Comparison of ENCODE assay signal across 8 mouse cellular contexts in the genomic region with DNA sequence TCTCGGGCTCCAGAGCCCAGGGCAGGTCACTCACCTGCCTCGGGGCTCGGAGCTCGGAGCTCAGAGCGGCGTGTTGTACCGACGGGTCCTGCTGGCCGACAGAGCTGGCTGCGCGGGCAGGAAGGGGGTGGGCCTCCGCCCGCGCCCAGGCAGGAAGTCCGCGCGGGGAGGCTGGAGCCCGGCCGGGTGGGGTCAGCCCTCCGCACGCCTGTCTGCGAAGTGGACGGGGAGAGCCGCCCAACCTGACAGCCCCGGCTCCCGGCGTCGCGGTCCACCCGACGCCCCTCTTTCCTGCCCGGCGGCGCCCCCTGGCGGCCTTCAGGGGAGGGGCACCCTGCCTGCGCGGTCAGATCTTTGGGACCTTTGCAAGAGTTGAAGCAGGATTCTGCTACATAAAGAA. TPM values are rescaled to one million over a fixed set of nuclear protein-coding genes. Genes with fewer than 3 reads are reported as not detected.
DNase-seq lines count a peak whose midpoint lies in the region; ATAC-seq and TF ChIP-seq lines count a peak whose summit lies in the region.

No protein-coding gene starts in this region.

- H3K4me2 ChIP-seq in intestine, postnatal 0 days (replicated peaks; ENCODE audit: low read depth): peak overlapping the region; percentile 74
- H3K4me2 ChIP-seq in liver, embryonic 12.5 days: peak overlapping the region; percentile 58
- H3K4me2 ChIP-seq in myocyte (ENCODE audit: low read depth): peak overlapping the region; percentile 61
- peak overlapping the region; percentile 75 for H3K4me2 ChIP-seq in stomach, embryonic 15.5 days

- H3K4me3 ChIP-seq in cortical plate, adult 2 months (ENCODE audit: insufficient read depth, low read length): peak overlapping the region; percentile 25
- peak overlapping the region; percentile 50 for H3K4me3 ChIP-seq in intestine, postnatal 0 days (ENCODE audit: low read depth, low read length)
- H3K4me3 ChIP-seq in liver, embryonic 12.5 days: peak overlapping the region; percentile 51
- H3K4me3 ChIP-seq in myocyte: no peak overlapping the region
- H3K4me3 ChIP-seq in stomach, embryonic 15.5 days (replicated peaks): peak overlapping the region; percentile 58

- no peaks in the 10 kb centered on the region for H3K79me2 ChIP-seq in myocyte (ENCODE audit: control insufficient read depth, insufficient read depth)

- peak; percentile 70 for ATAC-seq in intestine, postnatal 0 days
- ATAC-seq in liver, embryonic 12.5 days: peak; percentile 52
- peak; percentile 74 for ATAC-seq in stomach, embryonic 15.5 days (ENCODE audit: insufficient read depth, low FRiP score, low read depth)

- TF ChIP-seq CTCF in cortical plate, adult 2 months (IDR thresholded peaks at IDR 0.05; ENCODE audit: extremely low read depth, insufficient read depth, low read length): peak; percentile 20; the same call in 1 of the 2 replicates
- peak; percentile 95 for TF ChIP-seq CTCF in intestine, postnatal 0 days (IDR thresholded peaks at IDR 0.05; ENCODE audit: low read depth)

- H3ac ChIP-seq in myocyte (ENCODE audit: control insufficient read depth, insufficient read length): no peak overlapping the region

- no peak for TF ChIP-seq POLR2A in cortical plate, adult 2 months (IDR thresholded peaks at IDR 0.05; ENCODE audit: extremely low read depth, insufficient read depth, low read length)
- TF ChIP-seq POLR2A in myocyte (IDR thresholded peaks at IDR 0.05; ENCODE audit: insufficient read length, low read depth): no peak

- no peaks in the 10 kb centered on the region for H3K27me3 ChIP-seq in intestine, postnatal 0 days (replicated peaks; ENCODE audit: control insufficient read depth, insufficient read depth, low read length)
- H3K27me3 ChIP-seq in liver, embryonic 12.5 days (replicated peaks): peaks cover 46% of the 10 kb centered on the region
- peaks cover 31% of the 10 kb centered on the region for H3K27me3 ChIP-seq in myocyte (ENCODE audit: control insufficient read depth, insufficient read depth, insufficient read length)
- H3K27me3 ChIP-seq in stomach, embryonic 15.5 days (replicated peaks): no peaks in the 10 kb centered on the region

- H3K9ac ChIP-seq in intestine, postnatal 0 days (ENCODE audit: low read depth, low read length): peak overlapping the region; percentile 57
- H3K9ac ChIP-seq in liver, embryonic 12.5 days: peak overlapping the region; percentile 64
- H3K9ac ChIP-seq in stomach, embryonic 15.5 days: peak overlapping the region; percentile 41; the same call in 1 of the 2 replicates

- peak; percentile 65 to 72 for DNase-seq in cerebellum, postnatal 4 days (ENCODE audit: low spot score in 2 of 2)
- DNase-seq in cerebellum, adult 9-11 months: no peak
- peak; percentile 99 for DNase-seq in heart, adult 11 months

- no peaks in the 10 kb centered on the region for H3K9me3 ChIP-seq in intestine, postnatal 0 days (ENCODE audit: control insufficient read depth)
- no peaks in the 10 kb centered on the region for H3K9me3 ChIP-seq in liver, embryonic 12.5 days (replicated peaks)
- H3K9me3 ChIP-seq in stomach, embryonic 15.5 days: no peaks in the 10 kb centered on the region

- H3K36me3 ChIP-seq in intestine, postnatal 0 days (ENCODE audit: control insufficient read depth, insufficient read depth): no peaks in the 10 kb centered on the region
- H3K36me3 ChIP-seq in liver, embryonic 12.5 days: no peaks in the 10 kb centered on the region
- no peaks in the 10 kb centered on the region for H3K36me3 ChIP-seq in myocyte (ENCODE audit: control insufficient read depth, insufficient read depth)
- H3K36me3 ChIP-seq in stomach, embryonic 15.5 days: no peaks in the 10 kb centered on the region

- H3K4me1 ChIP-seq in cortical plate, adult 2 months (ENCODE audit: control insufficient read depth, insufficient read depth, low read length): no peaks in the 10 kb centered on the region
- 0 out of 2 replicates have a peak, but pooled peaks cover 3% of the 10 kb centered on the region for H3K4me1 ChIP-seq in intestine, postnatal 0 days (replicated peaks; ENCODE audit: control insufficient read depth, insufficient read depth, low read length)
- H3K4me1 ChIP-seq in liver, embryonic 12.5 days: peaks cover 37% of the 10 kb centered on the region
- H3K4me1 ChIP-seq in stomach, embryonic 15.5 days: peaks cover 34% of the 10 kb centered on the region

- under 1% methylated on average over 36 of the region's 37 CpGs for WGBS in intestine, postnatal 0 days
- under 1% methylated on average over 37 of the region's 37 CpGs for WGBS in liver, embryonic 12.5 days (ENCODE audit: insufficient replicate concordance)
- WGBS in stomach, embryonic 15.5 days: under 1% methylated on average over 32 of the region's 37 CpGs

- H3K27ac ChIP-seq in cortical plate, adult 2 months (ENCODE audit: insufficient read depth, low read length): peak overlapping the region; percentile 75
- H3K27ac ChIP-seq in intestine, postnatal 0 days (ENCODE audit: low read depth, low read length): 0 out of 2 replicates have a peak overlapping the region, but pooled peaks have one; percentile 35
- no peak overlapping the region for H3K27ac ChIP-seq in liver, embryonic 12.5 days
- H3K27ac ChIP-seq in stomach, embryonic 15.5 days: peak overlapping the region; percentile 84

TF ChIP-seq in myocyte, 11 proteins besides CTCF, POLR2A, EP300 and RAD21:
- TF ChIP-seq SRF (IDR thresholded peaks at IDR 0.05; ENCODE audit: control insufficient read depth, insufficient read length, low read depth) (no peak), MYOD1 (IDR thresholded peaks at IDR 0.05; ENCODE audit: control insufficient read depth in 1 of 3, insufficient read length in 2 of 3, low read depth in 2 of 3) (no peak), TCF3 (IDR thresholded peaks at IDR 0.05; ENCODE audit: insufficient read length, low read depth) (no peak), REST (IDR thresholded peaks at IDR 0.05; ENCODE audit: insufficient read depth, insufficient read length) (no peak), MYOG (IDR thresholded peaks at IDR 0.05; ENCODE audit: control insufficient read depth in 1 of 3, insufficient read depth in 1 of 3, insufficient read length in 2 of 3, low read depth in 2 of 3) (no peak), POLR2AphosphoS2 (IDR thresholded peaks at IDR 0.05; ENCODE audit: insufficient read length, low read depth) (no peak), E2F4 (IDR thresholded peaks at IDR 0.05; ENCODE audit: insufficient read depth) (no peak), TCF12 (IDR thresholded peaks at IDR 0.05; ENCODE audit: insufficient read depth, poor library complexity, severe bottlenecking) (no peak), CEBPB (IDR thresholded peaks at IDR 0.05; ENCODE audit: insufficient read depth, poor library complexity, severe bottlenecking) (no peak), USF1 (IDR thresholded peaks at IDR 0.05; ENCODE audit: low read depth) (no peak), MAX (IDR thresholded peaks at IDR 0.05; ENCODE audit: low read depth) (no peak)
TF ChIP-seq in myocyte: peak in this region for 0.

RNA-seq across cellular contexts. Expression of gene Lrrc71, which starts 20.4 kb away (rescaled TPM):
- 0.38 and 0.81 TPM in 2 replicates for polyA plus RNA-seq in cortical plate, adult 2 months (2012; rRNA removed)
- polyA plus RNA-seq in intestine, postnatal 0 days (2015; fragmentation: Nextera tagmentation; extraction: Ambion mirVana): 0.23 and 0.34 TPM in 2 replicates
- 0.13 and 0.29 TPM in 2 replicates for polyA plus RNA-seq in liver, embryonic 12.5 days (2016; fragmentation: Nextera tagmentation; extraction: Ambion mirVana)
- 0.01 TPM for polyA plus RNA-seq in myocyte (2012; fragmentation: generic; extraction: Trizol)
- polyA plus RNA-seq in stomach, embryonic 15.5 days (2015; fragmentation: Nextera tagmentation; extraction: Ambion mirVana): 0.37 and 0.53 TPM in 2 replicates

RNA-seq across cellular contexts. Expression of gene Ntrk1, which starts 26.1 kb away (rescaled TPM):
- polyA plus RNA-seq in cortical plate, adult 2 months (2012; rRNA removed): 0.40 TPM in 1 of 2 replicates, not detected in the other
- 0.16 and 0.18 TPM in 2 replicates for polyA plus RNA-seq in intestine, postnatal 0 days (2015; fragmentation: Nextera tagmentation; extraction: Ambion mirVana)
- 0.31 and 0.59 TPM in 2 replicates for polyA plus RNA-seq in liver, embryonic 12.5 days (2016; fragmentation: Nextera tagmentation; extraction: Ambion mirVana)
- not detected for polyA plus RNA-seq in myocyte (2012; fragmentation: generic; extraction: Trizol)
- polyA plus RNA-seq in stomach, embryonic 15.5 days (2015; fragmentation: Nextera tagmentation; extraction: Ambion mirVana): 1.9 and 2.2 TPM in 2 replicates

RNA-seq across cellular contexts. Expression of gene Insrr, which starts 27.9 kb away (rescaled TPM):
- 0.25 and 0.27 TPM in 2 replicates for polyA plus RNA-seq in cortical plate, adult 2 months (2012; rRNA removed)
- 0.05 TPM in 2 replicates for polyA plus RNA-seq in intestine, postnatal 0 days (2015; fragmentation: Nextera tagmentation; extraction: Ambion mirVana)
- polyA plus RNA-seq in liver, embryonic 12.5 days (2016; fragmentation: Nextera tagmentation; extraction: Ambion mirVana): 0.05 TPM in 1 of 2 replicates, not detected in the other
- not detected for polyA plus RNA-seq in myocyte (2012; fragmentation: generic; extraction: Trizol)
- 0.59 and 0.89 TPM in 2 replicates for polyA plus RNA-seq in stomach, embryonic 15.5 days (2015; fragmentation: Nextera tagmentation; extraction: Ambion mirVana)

RNA-seq across cellular contexts. Expression of gene Pear1, which starts 55.3 kb away (rescaled TPM):
- 9.6 and 9.9 TPM in 2 replicates for polyA plus RNA-seq in cortical plate, adult 2 months (2012; rRNA removed)
- polyA plus RNA-seq in intestine, postnatal 0 days (2015; fragmentation: Nextera tagmentation; extraction: Ambion mirVana): 7.7 and 10.1 TPM in 2 replicates
- polyA plus RNA-seq in liver, embryonic 12.5 days (2016; fragmentation: Nextera tagmentation; extraction: Ambion mirVana): 9.4 and 10.2 TPM in 2 replicates
- 0.65 TPM for polyA plus RNA-seq in myocyte (2012; fragmentation: generic; extraction: Trizol)
- 23.4 and 25.4 TPM in 2 replicates for polyA plus RNA-seq in stomach, embryonic 15.5 days (2015; fragmentation: Nextera tagmentation; extraction: Ambion mirVana)
